Mouse (Mus musculus) megakaryocyte, embryonic 14.5 days (primary cell): ENCODE measurements around the gene Tmem163.

Source experiments
- FLI1 ChIP-seq: IDR thresholded peaks from 2 replicates; pipeline ENCODE4 v1.6.1; 2012; ENCODE audit warnings: low read length, inconsistent platforms, mixed read lengths
- GATA1 ChIP-seq: IDR thresholded peaks from 3 replicates; pipeline ENCODE4 v1.6.1; 2012; ENCODE audit warnings: mixed read lengths, low read length, inconsistent platforms, borderline replicate concordance

- TF ChIP-seq GATA1 (no peak), FLI1 (no peak)
Measured at GRCm38 (mm10) chr1:127576143-127576542, 103.2 kb downstream of the Tmem163 start.
